Mouse (Mus musculus): ENCODE results near the gene Agap1.

DNA sequence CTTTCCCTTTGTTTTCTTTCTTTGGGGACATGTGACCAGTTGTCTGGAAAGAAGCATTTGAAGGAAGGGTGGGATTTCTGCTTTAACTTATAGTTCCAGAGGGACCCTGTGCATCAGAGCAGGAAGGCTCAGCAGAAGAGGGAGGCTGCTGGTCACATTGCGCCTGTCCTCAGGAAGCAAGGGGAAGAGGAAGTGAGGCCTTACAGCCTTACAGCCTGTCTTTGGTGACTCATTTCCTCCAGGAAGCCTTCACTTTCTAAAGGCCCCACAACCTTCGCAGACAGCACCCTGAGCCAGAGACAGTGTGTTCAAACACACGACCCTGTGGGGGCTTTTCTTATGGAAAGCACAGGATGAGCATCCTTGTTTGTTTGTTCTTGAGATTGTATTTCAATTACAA, 287.8 kb downstream of the Agap1 start:
- TF ChIP-seq EP300 (optimal IDR thresholded peaks at IDR 0.05) (no peak), CTCF (IDR thresholded peaks at IDR 0.05; ENCODE audit: low read depth) (no peak)

All from stomach, postnatal 0 days (tissue).